Mouse (Mus musculus) C2C12 (cell line): ENCODE data around the gene Pcdh15.

Source experiments
- CTCF ChIP-seq: IDR thresholded peaks from one replicate; pipeline ENCODE4 v1.5.1; 2011; ENCODE audit not compliant: control insufficient read depth, insufficient read depth, insufficient read length
- MAX ChIP-seq: IDR thresholded peaks from one replicate; pipeline ENCODE4 v1.6.1; 2011; ENCODE audit warnings: mild to moderate bottlenecking, control low read depth
- USF1 ChIP-seq: IDR thresholded peaks from one replicate; pipeline ENCODE4 v1.6.1; 2011; ENCODE audit warnings: low read depth, mild to moderate bottlenecking, control low read depth, moderate library complexity

- no peak for TF ChIP-seq USF1
- TF ChIP-seq CTCF: no peak
- TF ChIP-seq MAX: no peak
Measured at GRCm38 (mm10) chr10:73515742-73516141, 416.6 kb downstream of the Pcdh15 start.
